Mouse (Mus musculus): ENCODE data around the gene Card10. TPM values are rescaled to one million over a fixed set of nuclear protein-coding genes. Genes with fewer than 3 reads are reported as not detected.

The Card10 gene
- total RNA-seq (2021): 10 to 100 TPM; 15.0 to 17.0 TPM
- 22.3 and 28.5 TPM in 2 replicates for polyA plus RNA-seq (2012; rRNA removed)
- long read RNA-seq, full-length matches to known transcripts: 4 of 8 reads
- long read RNA-seq, partial matches to known transcripts: 1 of 8 reads
- long read RNA-seq, other reads (novel, unspliced or antisense): 3 of 8 reads

- peak; percentile 88 for DNase-seq
- Histone ChIP-seq H3K79me2 (replicated peaks; ENCODE audit: control insufficient read depth, insufficient read depth, low read length) (no peaks in the 10 kb centered on the region), H3K27me3 (ENCODE audit: control insufficient read depth, insufficient read depth, low read length) (no peaks in the 10 kb centered on the region), H3K4me3 (peak within 1 kb of the TSS; percentile 85), H3K36me3 (ENCODE audit: control insufficient read depth, insufficient read depth, low read length) (peaks cover 2% of the 10 kb centered on the region), H3K27ac (peak within 1 kb of the TSS; percentile 96), H3K9ac (ENCODE audit: low read depth, low read length) (peak within 1 kb of the TSS; percentile 98), H3K4me1 (ENCODE audit: control insufficient read depth, insufficient read depth, low read length) (peaks cover 17% of the 10 kb centered on the region)
- 2% methylated on average over 67 of the region's 70 CpGs for WGBS
- TF ChIP-seq CTCF (IDR thresholded peaks at IDR 0.05) (peak; percentile 19; the same call in 1 of the 2 replicates), EP300 (IDR thresholded peaks at IDR 0.05; ENCODE audit: insufficient read depth, low read depth, low read length) (no peak), POLR2A (IDR thresholded peaks at IDR 0.05; ENCODE audit: insufficient read depth, low read depth, low read length) (peak; percentile 83)
- intact Hi-C loops (cut with DNase I): loop anchor here (2.0 kb wide), 1 partner anchor 16 kb away; no protein-coding TSS in a partner anchor
Observed at GRCm38 (mm10) chr15:78802776-78803391, at the start of gene Card10. Card10 (minus strand) TSS chr15:78803042.

- H3K4me3 ChIP-seq: no peak overlapping the region
- DNase-seq: peak; percentile 90 to 93
- H3K4me1 ChIP-seq (ENCODE audit: control insufficient read depth, insufficient read depth, low read length): peaks cover 22% of the 10 kb centered on the region
- H3K79me2 ChIP-seq (replicated peaks; ENCODE audit: control insufficient read depth, insufficient read depth, low read length): peaks cover 6% of the 10 kb centered on the region; the same call in 1 of the 2 replicates
- 6% methylated on average over 13 of the region's 13 CpGs for WGBS
- H3K27ac ChIP-seq: peak overlapping the region; percentile 2; the same call in 1 of the 2 replicates
- peaks cover 17% of the 10 kb centered on the region for H3K36me3 ChIP-seq (ENCODE audit: control insufficient read depth, insufficient read depth, low read length)
- intact Hi-C loops (cut with DNase I): loop anchor here (5.0 kb wide), 2 partner anchors 34 to 229 kb away; no protein-coding TSS in a partner anchor
- no peak; the same call in 1 of the 2 replicates for TF ChIP-seq CTCF (IDR thresholded peaks at IDR 0.05)
- peak; percentile 54; the same call in 1 of the 2 replicates for TF ChIP-seq POLR2A (IDR thresholded peaks at IDR 0.05; ENCODE audit: insufficient read depth, low read depth, low read length)
- peak; percentile 88; the same call in 1 of the 2 replicates for TF ChIP-seq EP300 (IDR thresholded peaks at IDR 0.05; ENCODE audit: insufficient read depth, low read depth, low read length)
- no peaks in the 10 kb centered on the region for H3K27me3 ChIP-seq (ENCODE audit: control insufficient read depth, insufficient read depth, low read length)
- 0 out of 2 replicates have a peak overlapping the region, but pooled peaks have one; percentile 12 for H3K9ac ChIP-seq (ENCODE audit: low read depth, low read length)
Observed at GRCm38 (mm10) chr15:78851505-78852153, 48.8 kb upstream of the Card10 start.

GRCm38 (mm10) chr15:78850944-78851343, 48.1 kb upstream of the Card10 start:
- TF ChIP-seq POLR2A (IDR thresholded peaks at IDR 0.05; ENCODE audit: insufficient read depth, low read depth, low read length) (0 out of 2 replicates have a peak, but pooled peaks have one; percentile 10), EP300 (IDR thresholded peaks at IDR 0.05; ENCODE audit: insufficient read depth, low read depth, low read length) (no peak)
- Histone ChIP-seq H3K9ac (ENCODE audit: low read depth, low read length) (no peak overlapping the region), H3K4me3 (no peak overlapping the region), H3K27ac (peak overlapping the region; percentile 2; the same call in 1 of the 2 replicates), H3K79me2 (replicated peaks; ENCODE audit: control insufficient read depth, insufficient read depth, low read length) (peaks cover 8% of the 10 kb centered on the region), H3K4me1 (ENCODE audit: control insufficient read depth, insufficient read depth, low read length) (peaks cover 23% of the 10 kb centered on the region), H3K27me3 (ENCODE audit: control insufficient read depth, insufficient read depth, low read length) (no peaks in the 10 kb centered on the region), H3K36me3 (ENCODE audit: control insufficient read depth, insufficient read depth, low read length) (peaks cover 20% of the 10 kb centered on the region)
- intact Hi-C loops (cut with DNase I): loop anchor here (5.0 kb wide), 2 partner anchors 34 to 229 kb away; no protein-coding TSS in a partner anchor
- WGBS: 52% methylated on average over 6 of the region's 6 CpGs
- peak in 1 of 2 experiments; percentile 41 for DNase-seq

DNA sequence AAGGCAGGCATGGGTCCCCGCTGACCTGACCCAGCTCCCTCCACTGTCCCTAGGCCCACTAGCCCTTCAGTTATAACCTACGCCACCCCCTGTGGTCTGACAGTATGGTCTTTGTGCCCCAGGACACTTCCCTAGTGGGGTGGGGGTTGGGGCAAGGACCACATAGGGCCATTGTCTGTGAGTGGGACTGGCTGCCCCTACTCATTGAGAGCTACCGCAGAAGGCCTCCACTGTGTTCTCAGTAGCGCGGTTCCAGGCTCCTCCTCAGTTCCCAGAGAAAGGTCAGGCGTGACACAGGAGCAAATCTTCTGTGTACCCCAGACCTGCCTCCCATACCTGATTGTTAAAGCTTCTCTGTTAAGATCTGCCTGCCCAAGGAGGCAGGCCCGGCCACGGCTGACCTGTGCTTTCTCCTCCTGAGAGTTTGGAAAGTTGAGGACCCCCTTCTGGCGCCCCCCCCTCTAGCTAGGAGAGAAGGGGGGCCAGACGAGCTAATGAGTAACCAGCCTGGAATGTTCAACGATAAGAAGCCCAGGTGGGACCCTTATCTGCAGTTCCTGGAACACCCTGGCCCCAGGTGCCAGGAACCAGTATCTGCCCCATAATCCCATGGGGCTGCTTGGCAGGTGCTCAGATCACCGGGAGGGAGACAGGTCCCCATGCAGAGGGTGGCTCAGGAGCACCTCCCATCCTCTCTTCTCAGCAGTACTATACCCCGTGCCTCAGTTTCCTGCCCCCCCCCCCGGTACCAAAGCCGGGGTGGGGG, 47.4 kb upstream of the Card10 start:
- 54% methylated on average over 14 of the region's 15 CpGs for WGBS
- H3K9ac ChIP-seq (ENCODE audit: low read depth, low read length): no peak overlapping the region

GRCm38 (mm10) chr15:78849485-78849884, 46.6 kb upstream of the Card10 start:
- Histone ChIP-seq H3K9ac (ENCODE audit: low read depth, low read length) (no peak overlapping the region), H3K27me3 (ENCODE audit: control insufficient read depth, insufficient read depth, low read length) (no peaks in the 10 kb centered on the region), H3K79me2 (replicated peaks; ENCODE audit: control insufficient read depth, insufficient read depth, low read length) (peaks cover 8% of the 10 kb centered on the region), H3K36me3 (ENCODE audit: control insufficient read depth, insufficient read depth, low read length) (peaks cover 20% of the 10 kb centered on the region), H3K4me1 (ENCODE audit: control insufficient read depth, insufficient read depth, low read length) (peaks cover 26% of the 10 kb centered on the region), H3K4me3 (no peak overlapping the region), H3K27ac (no peak overlapping the region; the same call in 1 of the 2 replicates)
- intact Hi-C loops (cut with DNase I): loop anchor here (1.0 kb wide), 1 partner anchor 21 kb away; no protein-coding TSS in a partner anchor
- TF ChIP-seq POLR2A (IDR thresholded peaks at IDR 0.05; ENCODE audit: insufficient read depth, low read depth, low read length) (no peak), EP300 (IDR thresholded peaks at IDR 0.05; ENCODE audit: insufficient read depth, low read depth, low read length) (0 out of 2 replicates have a peak, but pooled peaks have one; percentile 5), CTCF (IDR thresholded peaks at IDR 0.05) (no peak)
- WGBS: 84% methylated on average over 12 of the region's 12 CpGs
- peak in 1 of 2 experiments; percentile 33 for DNase-seq

More for the DNA sequence above, 47.4 kb upstream of the Card10 start:
- intact Hi-C loops (cut with DNase I): loop anchor here (5.0 kb wide), 2 partner anchors 33 to 228 kb away; no protein-coding TSS in a partner anchor
- H3K79me2 ChIP-seq (replicated peaks; ENCODE audit: control insufficient read depth, insufficient read depth, low read length): peaks cover 8% of the 10 kb centered on the region
- peaks cover 26% of the 10 kb centered on the region for H3K4me1 ChIP-seq (ENCODE audit: control insufficient read depth, insufficient read depth, low read length)
- peak in 1 of 2 experiments; percentile 31 for DNase-seq
- no peak overlapping the region; the same call in 1 of the 2 replicates for H3K27ac ChIP-seq
- H3K27me3 ChIP-seq (ENCODE audit: control insufficient read depth, insufficient read depth, low read length): no peaks in the 10 kb centered on the region
- no peak overlapping the region for H3K4me3 ChIP-seq
- TF ChIP-seq CTCF (IDR thresholded peaks at IDR 0.05): no peak
- no peak for TF ChIP-seq EP300 (IDR thresholded peaks at IDR 0.05; ENCODE audit: insufficient read depth, low read depth, low read length)
- TF ChIP-seq POLR2A (IDR thresholded peaks at IDR 0.05; ENCODE audit: insufficient read depth, low read depth, low read length): no peak
- H3K36me3 ChIP-seq (ENCODE audit: control insufficient read depth, insufficient read depth, low read length): peaks cover 20% of the 10 kb centered on the region

All from heart, adult 2 months (tissue).